Mouse (Mus musculus): ENCODE data around the gene Lpin1.

DNA sequence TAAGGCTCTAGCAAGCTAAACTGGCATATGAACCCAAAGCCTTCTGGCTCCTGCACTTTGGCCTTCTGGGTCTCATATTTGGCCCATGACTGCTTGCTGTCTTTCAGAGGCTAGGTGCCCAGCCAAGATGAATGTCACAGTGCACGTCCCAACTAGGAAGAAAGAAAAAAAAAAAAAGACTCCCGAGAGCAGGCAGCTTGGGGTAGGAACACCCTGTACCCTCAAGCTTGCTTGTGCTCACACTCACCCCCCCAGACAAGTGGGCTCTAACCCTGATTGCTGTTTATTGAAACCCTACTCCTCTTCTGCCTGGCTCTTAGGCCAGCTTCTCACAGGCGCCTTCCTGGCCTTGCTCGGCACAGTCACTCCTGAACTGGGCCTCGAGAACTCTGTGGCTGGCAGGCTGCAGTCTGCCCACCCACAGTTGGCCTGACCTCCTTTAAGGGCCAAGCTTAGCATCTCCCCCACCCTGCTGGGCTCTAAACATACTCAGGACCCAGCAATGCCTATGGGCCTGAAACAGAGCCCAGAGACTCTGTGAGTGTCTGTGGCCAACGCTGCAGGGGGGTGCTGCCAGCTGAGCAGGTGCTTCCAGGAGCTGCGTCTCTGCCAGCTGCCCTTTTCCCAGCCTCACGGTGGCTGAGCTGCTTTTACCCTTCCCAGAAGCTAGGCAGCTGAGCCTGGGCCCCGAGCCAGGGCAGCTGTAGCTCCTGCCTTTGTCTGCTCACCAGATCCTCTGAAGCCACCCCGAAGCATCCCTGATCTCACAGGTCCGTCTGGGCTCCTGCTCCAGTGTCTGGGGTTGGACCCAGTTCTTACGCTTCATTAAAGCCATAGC is 33.0 kb upstream of the Lpin1 start:
- no peak for TF ChIP-seq CTCF (IDR thresholded peaks at IDR 0.05; ENCODE audit: low read depth, low read length)
- TF ChIP-seq POLR2AphosphoS5 (IDR thresholded peaks at IDR 0.05; ENCODE audit: insufficient replicate concordance, low read depth, low read length), result no peak
- no peak for TF ChIP-seq GATA2 (IDR thresholded peaks at IDR 0.05; ENCODE audit: borderline replicate concordance, low read depth, low read length)
- no peak for TF ChIP-seq GATA1 (IDR thresholded peaks at IDR 0.05; ENCODE audit: borderline replicate concordance, low read length)

All from G1E (cell line).